Mouse (Mus musculus): ENCODE data around the gene Ddx6. TPM values are rescaled to one million over a fixed set of nuclear protein-coding genes. Genes with fewer than 3 reads are reported as not detected.

Gene Ddx6
- polyA plus RNA-seq, 1 experiment from 2014 or later: 11.2 TPM

DNA sequence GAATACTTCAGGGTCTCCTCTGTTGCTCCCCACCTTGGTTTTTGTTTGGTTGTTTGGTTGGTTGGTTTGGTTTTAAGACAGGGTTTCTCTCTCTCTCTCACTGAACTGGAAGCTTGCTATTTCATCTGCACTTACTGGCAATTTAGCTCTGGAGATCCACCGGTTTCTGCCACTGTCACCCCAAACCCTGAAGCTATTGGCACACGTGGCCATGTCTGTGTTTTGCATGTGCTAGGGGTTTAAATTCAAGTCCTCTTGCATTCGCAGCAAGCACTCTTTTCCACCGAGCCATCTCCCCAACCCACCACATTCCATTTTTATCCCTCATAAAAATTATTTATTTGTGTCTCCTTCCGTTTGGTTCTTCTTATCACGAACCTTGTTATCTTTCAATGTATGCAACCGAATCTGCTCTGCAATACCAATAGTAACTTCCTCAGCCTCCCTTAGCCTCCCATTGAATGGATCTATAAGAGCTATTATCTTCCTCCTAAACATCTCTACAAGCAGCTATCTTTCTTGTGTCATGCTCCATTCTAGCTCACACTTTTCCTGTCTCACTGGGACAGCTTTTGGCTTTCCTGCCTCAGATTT, 13.0 kb upstream of the Ddx6 start:
- no peak overlapping the region for H3K4me3 ChIP-seq (ENCODE audit: low read length)
- H3K9ac ChIP-seq (replicated peaks; ENCODE audit: low read length): no peak overlapping the region
- H3K36me3 ChIP-seq (ENCODE audit: insufficient read depth, low read length): no peaks in the 10 kb centered on the region
- no peaks in the 10 kb centered on the region for H3K4me1 ChIP-seq (ENCODE audit: insufficient read depth, low read length)
- H3K27me3 ChIP-seq (ENCODE audit: insufficient read depth, low read length): no peaks in the 10 kb centered on the region
- no peak for ATAC-seq (ENCODE audit: low FRiP score, low TSS enrichment)
- no peak overlapping the region for H3K27ac ChIP-seq (ENCODE audit: low read length)
- no peak overlapping the region for H3K4me2 ChIP-seq (replicated peaks; ENCODE audit: low read depth, low read length)
- 63% methylated on average over 7 of the region's 7 CpGs for WGBS
- H3K9me3 ChIP-seq (ENCODE audit: low read length): 0 out of 2 replicates have a peak, but pooled peaks cover 4% of the 10 kb centered on the region

GRCm38 (mm10) chr9:44593221-44593620, 11.5 kb upstream of the Ddx6 start:
- no peak overlapping the region for H3K27ac ChIP-seq (ENCODE audit: low read length)
- H3K4me2 ChIP-seq (replicated peaks; ENCODE audit: low read depth, low read length): no peak overlapping the region
- no peaks in the 10 kb centered on the region for H3K36me3 ChIP-seq (ENCODE audit: insufficient read depth, low read length)
- H3K27me3 ChIP-seq (ENCODE audit: insufficient read depth, low read length): no peaks in the 10 kb centered on the region
- WGBS: 86% methylated on average over 4 of the region's 4 CpGs
- H3K9me3 ChIP-seq (ENCODE audit: low read length): 0 out of 2 replicates have a peak, but pooled peaks cover 4% of the 10 kb centered on the region
- H3K4me3 ChIP-seq (ENCODE audit: low read length): no peak overlapping the region
- no peak for ATAC-seq (ENCODE audit: low FRiP score, low TSS enrichment)
- 0 out of 2 replicates have a peak, but pooled peaks cover 6% of the 10 kb centered on the region for H3K4me1 ChIP-seq (ENCODE audit: insufficient read depth, low read length)
- no peak overlapping the region for H3K9ac ChIP-seq (replicated peaks; ENCODE audit: low read length)

- WGBS: 78% methylated on average over 4 of the region's 4 CpGs
- H3K9ac ChIP-seq (replicated peaks; ENCODE audit: low read length): no peak overlapping the region
- 0 out of 2 replicates have a peak, but pooled peaks cover 4% of the 10 kb centered on the region for H3K9me3 ChIP-seq (ENCODE audit: low read length)
- no peak for ATAC-seq (ENCODE audit: low FRiP score, low TSS enrichment)
- no peaks in the 10 kb centered on the region for H3K36me3 ChIP-seq (ENCODE audit: insufficient read depth, low read length)
- no peak overlapping the region for H3K4me3 ChIP-seq (ENCODE audit: low read length)
- H3K4me1 ChIP-seq (ENCODE audit: insufficient read depth, low read length): peaks cover 12% of the 10 kb centered on the region
- H3K4me2 ChIP-seq (replicated peaks; ENCODE audit: low read depth, low read length): no peak overlapping the region
- no peak overlapping the region for H3K27ac ChIP-seq (ENCODE audit: low read length)
- no peaks in the 10 kb centered on the region for H3K27me3 ChIP-seq (ENCODE audit: insufficient read depth, low read length)
These were observed 10.8 kb upstream of the Ddx6 start for GRCm38 (mm10) chr9:44593886-44594285.

- WGBS: 87% methylated on average over 9 of the region's 9 CpGs
- H3K9ac ChIP-seq (replicated peaks; ENCODE audit: low read length): no peak overlapping the region
- no peak for ATAC-seq (ENCODE audit: low FRiP score, low TSS enrichment)
- H3K4me3 ChIP-seq (ENCODE audit: low read length): no peak overlapping the region
- peaks cover 23% of the 10 kb centered on the region for H3K4me1 ChIP-seq (ENCODE audit: insufficient read depth, low read length)
- H3K9me3 ChIP-seq (ENCODE audit: low read length): 0 out of 2 replicates have a peak, but pooled peaks cover 4% of the 10 kb centered on the region
- no peak overlapping the region for H3K27ac ChIP-seq (ENCODE audit: low read length)
- H3K36me3 ChIP-seq (ENCODE audit: insufficient read depth, low read length): no peaks in the 10 kb centered on the region
- H3K27me3 ChIP-seq (ENCODE audit: insufficient read depth, low read length): no peaks in the 10 kb centered on the region
- no peak overlapping the region for H3K4me2 ChIP-seq (replicated peaks; ENCODE audit: low read depth, low read length)
These were observed 9.7 kb upstream of the Ddx6 start for GRCm38 (mm10) chr9:44594901-44595536.

DNA sequence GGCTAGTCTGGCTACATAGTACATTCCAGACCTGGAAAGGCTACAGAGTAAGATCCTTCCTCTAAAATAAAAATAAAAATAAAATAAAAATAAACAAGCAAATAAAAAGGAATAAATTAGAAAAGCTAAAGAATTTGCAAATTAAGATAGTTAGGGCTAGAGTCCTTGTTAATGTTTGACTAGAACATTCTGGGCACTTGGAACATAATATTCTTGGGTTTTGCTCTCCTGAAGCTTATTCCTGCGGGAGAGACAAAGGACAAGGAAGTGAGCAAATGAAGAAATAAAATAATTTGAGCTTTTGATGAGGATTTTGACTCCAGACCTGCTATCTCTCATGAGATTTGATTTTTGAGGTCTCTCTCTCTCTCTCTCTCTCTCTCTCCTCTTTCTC, 9.2 kb upstream of the Ddx6 start:
- Histone ChIP-seq H3K9me3 (ENCODE audit: low read length) (0 out of 2 replicates have a peak, but pooled peaks cover 4% of the 10 kb centered on the region), H3K27ac (ENCODE audit: low read length) (no peak overlapping the region), H3K4me3 (ENCODE audit: low read length) (no peak overlapping the region), H3K27me3 (ENCODE audit: insufficient read depth, low read length) (no peaks in the 10 kb centered on the region), H3K4me1 (ENCODE audit: insufficient read depth, low read length) (peaks cover 25% of the 10 kb centered on the region), H3K36me3 (ENCODE audit: insufficient read depth, low read length) (no peaks in the 10 kb centered on the region), H3K4me2 (replicated peaks; ENCODE audit: low read depth, low read length) (no peak overlapping the region), H3K9ac (replicated peaks; ENCODE audit: low read length) (no peak overlapping the region)
- 69% methylated on average over 1 of the region's 1 CpGs for WGBS
- ATAC-seq (ENCODE audit: low FRiP score, low TSS enrichment): no peak

DNA sequence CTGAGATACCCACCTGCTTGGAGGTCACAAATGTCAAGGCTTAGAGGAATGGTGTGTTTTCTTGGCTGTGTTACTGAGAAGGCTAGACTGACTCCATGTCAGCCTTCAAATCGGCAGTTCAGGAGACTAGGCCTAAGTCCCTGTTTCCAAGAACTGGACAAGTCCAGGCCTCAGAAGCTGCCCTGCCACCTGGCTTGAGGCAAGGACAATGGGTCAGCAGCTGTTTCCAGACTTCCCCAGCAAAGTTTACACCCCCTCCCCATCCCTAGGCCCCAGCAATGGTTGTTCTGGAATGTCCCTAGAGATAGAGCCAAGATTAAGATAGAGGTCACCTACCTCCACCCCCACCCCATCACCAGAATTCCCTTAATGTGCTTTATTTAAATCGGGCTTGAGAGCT, 7.0 kb upstream of the Ddx6 start:
- H3K9me3 ChIP-seq (ENCODE audit: low read length): no peaks in the 10 kb centered on the region
- WGBS: 93% methylated on average over 2 of the region's 2 CpGs
- H3K9ac ChIP-seq (replicated peaks; ENCODE audit: low read length): no peak overlapping the region
- H3K4me2 ChIP-seq (replicated peaks; ENCODE audit: low read depth, low read length): no peak overlapping the region
- peaks cover 28% of the 10 kb centered on the region for H3K4me1 ChIP-seq (ENCODE audit: insufficient read depth, low read length)
- H3K36me3 ChIP-seq (ENCODE audit: insufficient read depth, low read length): no peaks in the 10 kb centered on the region
- H3K4me3 ChIP-seq (ENCODE audit: low read length): no peak overlapping the region
- H3K27ac ChIP-seq (ENCODE audit: low read length): no peak overlapping the region
- no peaks in the 10 kb centered on the region for H3K27me3 ChIP-seq (ENCODE audit: insufficient read depth, low read length)
- no peak for ATAC-seq (ENCODE audit: low FRiP score, low TSS enrichment)

DNA sequence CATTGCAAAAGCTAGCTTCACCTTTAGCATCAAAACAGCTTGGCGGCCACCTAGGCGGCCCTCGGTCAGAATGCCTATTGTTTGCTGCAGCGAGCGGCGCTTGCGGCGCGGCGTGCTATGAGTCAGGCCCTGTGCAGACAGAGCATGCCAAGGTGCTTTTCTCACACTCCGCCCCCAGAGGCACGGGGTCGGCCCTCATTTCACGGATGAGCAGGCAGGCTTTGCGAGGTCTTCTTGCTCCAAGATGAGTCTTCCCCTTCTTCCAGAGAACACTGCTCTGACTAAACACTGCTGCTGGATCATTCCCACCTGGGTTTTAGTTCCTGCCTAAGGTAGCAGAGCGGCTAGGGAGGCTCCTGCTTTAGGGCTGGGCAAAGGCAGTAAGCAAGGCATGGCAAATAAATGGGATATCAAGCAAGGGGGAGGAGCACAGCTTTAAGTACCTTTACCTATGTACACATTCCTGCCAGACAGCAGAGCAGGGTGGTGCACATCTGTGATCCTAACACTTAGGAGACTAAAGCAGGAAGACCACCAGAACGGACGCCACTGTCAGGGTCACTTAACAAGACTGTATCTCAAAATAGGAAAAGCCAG, 5.7 kb upstream of the Ddx6 start:
- Histone ChIP-seq H3K9ac (replicated peaks; ENCODE audit: low read length) (peak overlapping the region; percentile 49), H3K4me1 (ENCODE audit: insufficient read depth, low read length) (peaks cover 32% of the 10 kb centered on the region), H3K27me3 (ENCODE audit: insufficient read depth, low read length) (no peaks in the 10 kb centered on the region), H3K9me3 (ENCODE audit: low read length) (no peaks in the 10 kb centered on the region), H3K36me3 (ENCODE audit: insufficient read depth, low read length) (no peaks in the 10 kb centered on the region), H3K27ac (ENCODE audit: low read length) (peak overlapping the region; percentile 84), H3K4me3 (ENCODE audit: low read length) (peak overlapping the region; percentile 24), H3K4me2 (replicated peaks; ENCODE audit: low read depth, low read length) (peak overlapping the region; percentile 49)
- peak; percentile 81 for ATAC-seq (ENCODE audit: low FRiP score, low TSS enrichment)
- 5% methylated on average over 18 of the region's 18 CpGs for WGBS

GRCm38 (mm10) chr9:44599616-44600015, 5.1 kb upstream of the Ddx6 start:
- H3K9me3 ChIP-seq (ENCODE audit: low read length): no peaks in the 10 kb centered on the region
- H3K4me1 ChIP-seq (ENCODE audit: insufficient read depth, low read length): peaks cover 32% of the 10 kb centered on the region
- ATAC-seq (ENCODE audit: low FRiP score, low TSS enrichment): no peak
- H3K36me3 ChIP-seq (ENCODE audit: insufficient read depth, low read length): no peaks in the 10 kb centered on the region
- 16% methylated on average over 4 of the region's 6 CpGs for WGBS
- H3K27me3 ChIP-seq (ENCODE audit: insufficient read depth, low read length): no peaks in the 10 kb centered on the region
- H3K27ac ChIP-seq (ENCODE audit: low read length): peak overlapping the region; percentile 84
- H3K9ac ChIP-seq (replicated peaks; ENCODE audit: low read length): 0 out of 2 replicates have a peak overlapping the region, but pooled peaks have one; percentile 1
- peak overlapping the region; percentile 49 for H3K4me2 ChIP-seq (replicated peaks; ENCODE audit: low read depth, low read length)
- no peak overlapping the region for H3K4me3 ChIP-seq (ENCODE audit: low read length)

DNA sequence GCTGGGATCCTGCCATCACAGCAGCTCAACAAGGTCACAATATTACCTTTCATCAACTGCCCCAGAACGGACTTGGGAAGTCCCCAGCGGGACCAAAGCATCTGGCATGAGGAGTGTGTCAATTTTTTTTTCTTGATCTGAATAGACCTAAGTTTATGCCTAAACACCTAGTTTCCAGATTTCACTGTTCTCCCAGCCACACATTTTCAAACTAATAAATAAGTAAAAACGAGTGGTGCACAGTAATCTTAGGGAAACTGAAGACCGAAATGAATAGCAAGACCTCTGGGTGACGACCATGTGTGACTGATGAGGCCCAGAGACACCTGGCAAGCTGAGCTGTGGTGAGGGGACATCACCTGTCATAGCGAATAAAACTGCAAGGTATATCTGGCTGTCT, 3.9 kb upstream of the Ddx6 start:
- WGBS: 76% methylated on average over 6 of the region's 6 CpGs
- H3K27ac ChIP-seq (ENCODE audit: low read length): no peak overlapping the region
- H3K9me3 ChIP-seq (ENCODE audit: low read length): no peaks in the 10 kb centered on the region
- no peaks in the 10 kb centered on the region for H3K36me3 ChIP-seq (ENCODE audit: insufficient read depth, low read length)
- no peak overlapping the region for H3K4me3 ChIP-seq (ENCODE audit: low read length)
- ATAC-seq (ENCODE audit: low FRiP score, low TSS enrichment): no peak
- H3K4me2 ChIP-seq (replicated peaks; ENCODE audit: low read depth, low read length): no peak overlapping the region
- peaks cover 32% of the 10 kb centered on the region for H3K4me1 ChIP-seq (ENCODE audit: insufficient read depth, low read length)
- no peaks in the 10 kb centered on the region for H3K27me3 ChIP-seq (ENCODE audit: insufficient read depth, low read length)
- H3K9ac ChIP-seq (replicated peaks; ENCODE audit: low read length): no peak overlapping the region

DNA sequence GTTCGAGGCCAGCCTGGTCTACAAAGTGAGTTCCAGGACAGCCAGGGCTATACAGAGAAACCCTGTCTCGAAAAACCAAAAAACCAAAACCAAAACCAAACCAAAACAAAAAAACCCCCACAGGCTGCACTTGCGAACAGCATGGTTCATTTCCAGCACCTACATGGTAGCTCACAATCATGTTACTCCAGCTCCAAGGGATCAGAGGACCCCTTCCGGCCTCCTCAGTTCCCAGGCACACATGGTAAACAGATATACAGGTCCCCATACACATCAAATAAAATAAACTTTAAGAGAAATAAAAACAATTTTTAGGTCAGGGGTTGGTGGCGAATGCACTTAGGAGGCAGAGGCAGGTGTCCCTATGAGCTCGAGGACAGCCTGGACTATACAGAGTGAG, 1.9 kb upstream of the Ddx6 start:
- 65% methylated on average over 6 of the region's 6 CpGs for WGBS
- H3K27me3 ChIP-seq (ENCODE audit: insufficient read depth, low read length): no peaks in the 10 kb centered on the region
- H3K9ac ChIP-seq (replicated peaks; ENCODE audit: low read length): peak overlapping the region; percentile 54
- H3K36me3 ChIP-seq (ENCODE audit: insufficient read depth, low read length): peaks cover 6% of the 10 kb centered on the region
- peaks cover 42% of the 10 kb centered on the region for H3K4me1 ChIP-seq (ENCODE audit: insufficient read depth, low read length)
- H3K4me2 ChIP-seq (replicated peaks; ENCODE audit: low read depth, low read length): peak overlapping the region; percentile 60
- no peak for ATAC-seq (ENCODE audit: low FRiP score, low TSS enrichment)
- H3K9me3 ChIP-seq (ENCODE audit: low read length): no peaks in the 10 kb centered on the region
- H3K4me3 ChIP-seq (ENCODE audit: low read length): peak overlapping the region; percentile 91
- H3K27ac ChIP-seq (ENCODE audit: low read length): peak overlapping the region; percentile 99
